Mouse (Mus musculus) right cerebral cortex, postnatal 25 days (tissue): ENCODE measurements around the gene Ffar4.

ENCODE experiments used
- DNase-seq: peaks from one replicate; pipeline ENCODE4 v3.0.0; 2022

Ffar4 gene

GRCm38 (mm10) chr19:38109506-38110242, 12.8 kb downstream of the Ffar4 start:
- no peak for DNase-seq

- DNase-seq = no peak
Measured at GRCm38 (mm10) chr19:38111056-38111455, 14.2 kb downstream of the Ffar4 start.

- DNase-seq = no peak
Measured at GRCm38 (mm10) chr19:38112575-38112974, 15.7 kb downstream of the Ffar4 start.

GRCm38 (mm10) chr19:38114834-38115491, 18.1 kb downstream of the Ffar4 start:
- DNase-seq = no peak

GRCm38 (mm10) chr19:38120123-38120760, 23.4 kb downstream of the Ffar4 start:
- no peak for DNase-seq

GRCm38 (mm10) chr19:38123921-38124320, 27.1 kb downstream of the Ffar4 start:
- DNase-seq = no peak

GRCm38 (mm10) chr19:38124401-38125218, 27.7 kb downstream of the Ffar4 start:
- DNase-seq = peak; percentile 24

GRCm38 (mm10) chr19:38125219-38125610, 28.3 kb downstream of the Ffar4 start, which contains the start of gene Rbp4:
Rbp4 (minus strand) TSS chr19:38125281.
- DNase-seq = no peak

GRCm38 (mm10) chr19:38126656-38127055, 29.8 kb downstream of the Ffar4 start:
- DNase-seq = no peak

GRCm38 (mm10) chr19:38132481-38132880, 35.6 kb downstream of the Ffar4 start, which contains the start of gene Pde6c:
Pde6c (plus strand) TSS chr19:38132781.
- DNase-seq = no peak

GRCm38 (mm10) chr19:38133986-38134385, 37.1 kb downstream of the Ffar4 start:
- no peak for DNase-seq

- no peak for DNase-seq
Measured at GRCm38 (mm10) chr19:38134806-38135205, 37.9 kb downstream of the Ffar4 start.

GRCm38 (mm10) chr19:38143540-38144271, 46.8 kb downstream of the Ffar4 start:
- no peak for DNase-seq

GRCm38 (mm10) chr19:38156243-38156642, 59.4 kb downstream of the Ffar4 start:
- DNase-seq = no peak

- no peak for DNase-seq
Measured at GRCm38 (mm10) chr19:38161648-38162354, 64.9 kb downstream of the Ffar4 start.
